In the genomic region with DNA sequence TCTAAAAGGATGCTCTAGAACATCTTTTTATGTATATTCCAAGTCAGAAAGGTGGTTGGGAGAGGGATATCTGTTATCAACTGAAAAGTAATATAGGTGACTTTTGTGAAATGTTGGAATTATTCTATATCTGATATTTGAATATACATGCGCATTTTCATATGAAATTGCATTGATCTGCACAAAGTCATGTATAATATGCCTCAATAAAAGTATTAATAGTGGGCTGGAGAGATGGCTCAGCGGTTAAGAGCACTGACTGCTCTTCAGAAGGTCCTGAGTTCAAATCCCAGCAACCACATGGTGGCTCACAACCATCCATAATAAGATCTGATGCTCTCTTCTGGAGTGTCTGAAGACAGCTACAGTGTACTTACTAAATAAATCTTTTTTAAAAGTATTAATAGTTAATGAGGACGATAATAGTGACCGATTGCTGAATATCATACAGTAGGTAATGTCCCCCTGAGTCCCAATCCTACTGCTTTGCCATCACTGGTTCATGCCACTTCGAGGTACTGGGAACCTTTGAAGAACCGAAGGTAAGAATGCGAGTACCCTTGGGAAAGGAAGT, we compare ENCODE assay signal across 8 mouse cellular contexts. TPM values are rescaled to one million over a fixed set of nuclear protein-coding genes. Genes with fewer than 3 reads are reported as not detected.
DNase-seq lines count a peak whose midpoint lies in the region; ATAC-seq and TF ChIP-seq lines count a peak whose summit lies in the region.

No protein-coding gene starts in this region.

- peak overlapping the region; percentile 90 for H3K9ac ChIP-seq in kidney, embryonic 16.5 days (replicated peaks; ENCODE audit: low read length)
- H3K9ac ChIP-seq in hindbrain, embryonic 16.5 days (ENCODE audit: low read depth, low read length), result peak overlapping the region; percentile 78
- H3K9ac ChIP-seq in midbrain, embryonic 15.5 days, result peak overlapping the region; percentile 62

- H3K27ac ChIP-seq in kidney, embryonic 16.5 days (ENCODE audit: low read length), result peak overlapping the region; percentile 85
- H3K27ac ChIP-seq in cortical plate, adult 2 months (ENCODE audit: insufficient read depth, low read length), result 0 out of 2 replicates have a peak overlapping the region, but pooled peaks have one; percentile 53
- H3K27ac ChIP-seq in hindbrain, embryonic 16.5 days (ENCODE audit: low read depth, low read length), result peak overlapping the region; percentile 88
- peak overlapping the region; percentile 81 for H3K27ac ChIP-seq in midbrain, embryonic 15.5 days

- ATAC-seq in kidney, embryonic 16.5 days (ENCODE audit: low FRiP score, low TSS enrichment), result no peak
- no peak for ATAC-seq in hindbrain, embryonic 16.5 days
- ATAC-seq in midbrain, embryonic 15.5 days (replicated peaks), result no peak; the same call in 1 of the 2 replicates
- no peak for ATAC-seq in frontal cortex, adult (ENCODE audit: low TSS enrichment)

- peaks cover 37% of the 10 kb centered on the region for H3K4me1 ChIP-seq in kidney, embryonic 16.5 days (ENCODE audit: insufficient read depth, low read length)
- peaks cover 9% of the 10 kb centered on the region for H3K4me1 ChIP-seq in cortical plate, adult 2 months (ENCODE audit: control insufficient read depth, insufficient read depth, low read length)
- H3K4me1 ChIP-seq in hindbrain, embryonic 16.5 days (ENCODE audit: control insufficient read depth, insufficient read depth, low read depth, low read length), result peaks cover 29% of the 10 kb centered on the region
- H3K4me1 ChIP-seq in midbrain, embryonic 15.5 days, result peaks cover 24% of the 10 kb centered on the region

- no peaks in the 10 kb centered on the region for H3K9me3 ChIP-seq in kidney, embryonic 16.5 days (ENCODE audit: low read length)
- H3K9me3 ChIP-seq in hindbrain, embryonic 16.5 days (ENCODE audit: control insufficient read depth, low read length), result no peaks in the 10 kb centered on the region
- H3K9me3 ChIP-seq in midbrain, embryonic 15.5 days, result no peaks in the 10 kb centered on the region

- 15% methylated on average over 7 of the region's 7 CpGs for WGBS in kidney, embryonic 16.5 days
- WGBS in hindbrain, embryonic 16.5 days, result 20% methylated on average over 7 of the region's 7 CpGs
- 20% methylated on average over 7 of the region's 7 CpGs for WGBS in midbrain, embryonic 15.5 days

- H3K36me3 ChIP-seq in kidney, embryonic 16.5 days (ENCODE audit: insufficient read depth, low read length), result peaks cover 5% of the 10 kb centered on the region; the same call in 1 of the 2 replicates
- H3K36me3 ChIP-seq in hindbrain, embryonic 16.5 days (ENCODE audit: control insufficient read depth, insufficient read depth, low read length), result peaks cover under 1% of the 10 kb centered on the region; the same call in 1 of the 2 replicates
- H3K36me3 ChIP-seq in midbrain, embryonic 15.5 days (replicated peaks), result 0 out of 2 replicates have a peak, but pooled peaks cover 2% of the 10 kb centered on the region

- DNase-seq in kidney, adult 8-10 months, result no peak
- no peak for DNase-seq in c-Kit-positive CD71-positive TER-119-positive erythroid progenitor cells, embryonic 14.5 days (ENCODE audit: low spot score)
- DNase-seq in thymus, postnatal 25 days, result no peak

- TF ChIP-seq CTCF in cortical plate, adult 2 months (IDR thresholded peaks at IDR 0.05; ENCODE audit: extremely low read depth, insufficient read depth, low read length), result no peak

- peak overlapping the region; percentile 85 for H3K4me3 ChIP-seq in kidney, embryonic 16.5 days (ENCODE audit: low read length)
- H3K4me3 ChIP-seq in cortical plate, adult 2 months (ENCODE audit: insufficient read depth, low read length), result peak overlapping the region; percentile 56
- peak overlapping the region; percentile 67 for H3K4me3 ChIP-seq in hindbrain, embryonic 16.5 days (ENCODE audit: low read length)
- H3K4me3 ChIP-seq in midbrain, embryonic 15.5 days, result peak overlapping the region; percentile 67

- H3K27me3 ChIP-seq in kidney, embryonic 16.5 days (ENCODE audit: insufficient read depth, low read length), result no peaks in the 10 kb centered on the region
- H3K27me3 ChIP-seq in hindbrain, embryonic 16.5 days (replicated peaks; ENCODE audit: control insufficient read depth, insufficient read depth, low read length), result no peaks in the 10 kb centered on the region
- no peaks in the 10 kb centered on the region for H3K27me3 ChIP-seq in midbrain, embryonic 15.5 days (replicated peaks)

- TF ChIP-seq POLR2A in cortical plate, adult 2 months (IDR thresholded peaks at IDR 0.05; ENCODE audit: extremely low read depth, insufficient read depth, low read length), result no peak

- H3K4me2 ChIP-seq in kidney, embryonic 16.5 days (replicated peaks; ENCODE audit: low read depth, low read length), result peak overlapping the region; percentile 96
- H3K4me2 ChIP-seq in hindbrain, embryonic 16.5 days (ENCODE audit: low read length), result peak overlapping the region; percentile 99
- H3K4me2 ChIP-seq in midbrain, embryonic 15.5 days, result peak overlapping the region; percentile 99

RNA-seq across cellular contexts. Expression of a gene that starts 0.7 kb away (rescaled TPM):
- 38.1 TPM in 2 replicates for polyA plus RNA-seq in kidney, embryonic 16.5 days (2015; fragmentation: Nextera tagmentation; extraction: Ambion mirVana)
- polyA plus RNA-seq in cortical plate, adult 2 months (2012; rRNA removed), result 77.3 and 79.2 TPM in 2 replicates
- polyA plus RNA-seq in hindbrain, embryonic 16.5 days (2015; fragmentation: Nextera tagmentation; extraction: Ambion mirVana), result 42.3 and 43.5 TPM in 2 replicates
- 53.1 and 55.6 TPM in 2 replicates for polyA plus RNA-seq in midbrain, embryonic 15.5 days (2015; fragmentation: Nextera tagmentation; extraction: Ambion mirVana)

RNA-seq across cellular contexts. Expression of a gene that starts 0.8 kb away (rescaled TPM):
- polyA plus RNA-seq in kidney, embryonic 16.5 days (2015; fragmentation: Nextera tagmentation; extraction: Ambion mirVana), result 55.5 and 55.6 TPM in 2 replicates
- polyA plus RNA-seq in cortical plate, adult 2 months (2012; rRNA removed), result 97.1 and 99.3 TPM in 2 replicates
- 83.9 and 85.4 TPM in 2 replicates for polyA plus RNA-seq in hindbrain, embryonic 16.5 days (2015; fragmentation: Nextera tagmentation; extraction: Ambion mirVana)
- 63.7 and 67.1 TPM in 2 replicates for polyA plus RNA-seq in midbrain, embryonic 15.5 days (2015; fragmentation: Nextera tagmentation; extraction: Ambion mirVana)

RNA-seq across cellular contexts. Expression of a gene that starts 4.3 kb away (rescaled TPM):
- 0.42 and 1.6 TPM in 2 replicates for polyA plus RNA-seq in kidney, embryonic 16.5 days (2015; fragmentation: Nextera tagmentation; extraction: Ambion mirVana)
- polyA plus RNA-seq in cortical plate, adult 2 months (2012; rRNA removed), result 1.1 and 1.4 TPM in 2 replicates
- 0.65 and 1.2 TPM in 2 replicates for polyA plus RNA-seq in hindbrain, embryonic 16.5 days (2015; fragmentation: Nextera tagmentation; extraction: Ambion mirVana)
- polyA plus RNA-seq in midbrain, embryonic 15.5 days (2015; fragmentation: Nextera tagmentation; extraction: Ambion mirVana), result 0.23 and 0.28 TPM in 2 replicates

RNA-seq across cellular contexts. Expression of a gene that starts 9.5 kb away (rescaled TPM):
- polyA plus RNA-seq in kidney, embryonic 16.5 days (2015; fragmentation: Nextera tagmentation; extraction: Ambion mirVana), result 39.3 and 40.2 TPM in 2 replicates
- 37.0 and 39.1 TPM in 2 replicates for polyA plus RNA-seq in cortical plate, adult 2 months (2012; rRNA removed)
- 36.2 and 39.3 TPM in 2 replicates for polyA plus RNA-seq in hindbrain, embryonic 16.5 days (2015; fragmentation: Nextera tagmentation; extraction: Ambion mirVana)
- polyA plus RNA-seq in midbrain, embryonic 15.5 days (2015; fragmentation: Nextera tagmentation; extraction: Ambion mirVana), result 40.6 and 43.7 TPM in 2 replicates

RNA-seq across cellular contexts. Expression of a gene that starts 19.0 kb away (rescaled TPM):
- polyA plus RNA-seq in kidney, embryonic 16.5 days (2015; fragmentation: Nextera tagmentation; extraction: Ambion mirVana), result 1.5 and 2.2 TPM in 2 replicates
- polyA plus RNA-seq in cortical plate, adult 2 months (2012; rRNA removed), result 106 and 109 TPM in 2 replicates
- 43.6 and 44.6 TPM in 2 replicates for polyA plus RNA-seq in hindbrain, embryonic 16.5 days (2015; fragmentation: Nextera tagmentation; extraction: Ambion mirVana)
- 50.3 and 52.9 TPM in 2 replicates for polyA plus RNA-seq in midbrain, embryonic 15.5 days (2015; fragmentation: Nextera tagmentation; extraction: Ambion mirVana)
